Mouse (Mus musculus): ENCODE data around the gene Tmem214.
A peak's percentile ranks its signal among the peaks of the same experiment; 100 is the strongest.
"Not testable (repeated sequence)": the region's sequence is repeated elsewhere in the genome, so short reads cannot be mapped to it uniquely, and the experiment has no call there.

Tmem214 gene

GRCm38 (mm10) chr5:30878616-30879015 lies 10.8 kb downstream of the Tmem214 start:
- DNase-seq (ENCODE audit: low spot score in 2 of 2) = no peak

- no peak for DNase-seq (ENCODE audit: low spot score in 2 of 2)
These were observed 11.6 kb downstream of the Tmem214 start for GRCm38 (mm10) chr5:30879347-30879943.

- DNase-seq (ENCODE audit: low spot score in 2 of 2) = not testable (repeated sequence)
These were observed 14.0 kb downstream of the Tmem214 start for GRCm38 (mm10) chr5:30881839-30882238.

GRCm38 (mm10) chr5:30886209-30886608 lies 18.4 kb downstream of the Tmem214 start:
- no peak for DNase-seq (ENCODE audit: low spot score in 2 of 2)

GRCm38 (mm10) chr5:30886731-30887130 lies 18.9 kb downstream of the Tmem214 start:
- DNase-seq (ENCODE audit: low spot score in 2 of 2) = no peak

GRCm38 (mm10) chr5:30887331-30887761 lies 19.5 kb downstream of the Tmem214 start:
- peak; percentile 55 to 64 for DNase-seq (ENCODE audit: low spot score in 2 of 2)

GRCm38 (mm10) chr5:30887858-30888336 lies 20.1 kb downstream of the Tmem214 start:
- peak; percentile 89 to 94 for DNase-seq (ENCODE audit: low spot score in 2 of 2)

GRCm38 (mm10) chr5:30888337-30889087 lies 20.7 kb downstream of the Tmem214 start, which contains the start of gene Agbl5:
Gene Agbl5 (plus strand): TSS chr5:30888694.
- DNase-seq (ENCODE audit: low spot score in 2 of 2) = peak; percentile 88 to 90

GRCm38 (mm10) chr5:30889088-30889754 lies 21.4 kb downstream of the Tmem214 start:
- no peak for DNase-seq (ENCODE audit: low spot score in 2 of 2)

GRCm38 (mm10) chr5:30890375-30890774 lies 22.6 kb downstream of the Tmem214 start:
- DNase-seq (ENCODE audit: low spot score in 2 of 2) = no peak

GRCm38 (mm10) chr5:30901860-30902259 lies 34.0 kb downstream of the Tmem214 start:
- no peak for DNase-seq (ENCODE audit: low spot score in 2 of 2)

- peak; percentile 92 to 97 for DNase-seq (ENCODE audit: low spot score in 2 of 2)
These were observed 39.7 kb downstream of the Tmem214 start, which contains the start of gene Ost4 for GRCm38 (mm10) chr5:30907413-30908059. Gene Ost4 (minus strand): TSS chr5:30907788.

GRCm38 (mm10) chr5:30908426-30909299 lies 40.9 kb downstream of the Tmem214 start:
- no peak for DNase-seq (ENCODE audit: low spot score in 2 of 2)

GRCm38 (mm10) chr5:30909300-30909659 lies 41.5 kb downstream of the Tmem214 start:
- no peak for DNase-seq (ENCODE audit: low spot score in 2 of 2)

- DNase-seq (ENCODE audit: low spot score in 2 of 2) = no peak
These were observed 42.1 kb downstream of the Tmem214 start for GRCm38 (mm10) chr5:30909863-30910262.

- no peak for DNase-seq (ENCODE audit: low spot score in 2 of 2)
These were observed 42.7 kb downstream of the Tmem214 start for GRCm38 (mm10) chr5:30910481-30910880.

GRCm38 (mm10) chr5:30912156-30912555 lies 44.3 kb downstream of the Tmem214 start:
- no peak for DNase-seq (ENCODE audit: low spot score in 2 of 2)

- peak; percentile 46 to 57 for DNase-seq (ENCODE audit: low spot score in 2 of 2)
These were observed 45.4 kb downstream of the Tmem214 start, which contains the start of gene Emilin1 for GRCm38 (mm10) chr5:30913060-30913841. Gene Emilin1 (plus strand): TSS chr5:30913402.

- no peak for DNase-seq (ENCODE audit: low spot score in 2 of 2)
These were observed 46.4 kb downstream of the Tmem214 start for GRCm38 (mm10) chr5:30914101-30914635.

- no peak for DNase-seq (ENCODE audit: low spot score in 2 of 2)
These were observed 47.0 kb downstream of the Tmem214 start for GRCm38 (mm10) chr5:30914849-30915248.
